Mouse (Mus musculus): Measurements from ENCODE around the gene Slc27a3. TPM values are rescaled to one million over a fixed set of nuclear protein-coding genes. Genes with fewer than 3 reads are reported as not detected.

The Slc27a3 gene
- 11.2 and 12.4 TPM in 2 replicates for polyA plus RNA-seq (2015; fragmentation: Nextera tagmentation; extraction: Ambion mirVana)

- no peaks in the 10 kb centered on the region for H3K9me3 ChIP-seq (replicated peaks)
- H3K4me1 ChIP-seq = peaks cover 39% of the 10 kb centered on the region
- peak within 1 kb of the TSS; percentile 87 for H3K9ac ChIP-seq
- H3K4me3 ChIP-seq = peak within 1 kb of the TSS; percentile 69
- ATAC-seq = peak; percentile 76
- WGBS = under 1% methylated on average over 51 of the region's 55 CpGs
- H3K27ac ChIP-seq = peak within 1 kb of the TSS; percentile 84
- peaks cover 54% of the 10 kb centered on the region for H3K36me3 ChIP-seq (ENCODE audit: poor library complexity, severe bottlenecking)
- no peaks in the 10 kb centered on the region for H3K27me3 ChIP-seq
- peak within 1 kb of the TSS; percentile 99 for H3K4me2 ChIP-seq
These were observed at the start of gene Slc27a3 for GRCm38 (mm10) chr3:90389511-90390490. Gene Slc27a3, minus strand, starts transcription at chr3:90389938.

GRCm38 (mm10) chr3:90437131-90437530 is 47.4 kb upstream of the Slc27a3 start:
- no peak overlapping the region for H3K27ac ChIP-seq
- no peak overlapping the region for H3K4me3 ChIP-seq
- no peaks in the 10 kb centered on the region for H3K36me3 ChIP-seq (ENCODE audit: poor library complexity, severe bottlenecking)
- H3K27me3 ChIP-seq = no peaks in the 10 kb centered on the region
- no peaks in the 10 kb centered on the region for H3K9me3 ChIP-seq (replicated peaks)
- no peak overlapping the region for H3K9ac ChIP-seq
- 86% methylated on average over 4 of the region's 4 CpGs for WGBS
- no peak overlapping the region for H3K4me2 ChIP-seq
- H3K4me1 ChIP-seq = peaks cover 10% of the 10 kb centered on the region
- ATAC-seq = no peak

GRCm38 (mm10) chr3:90434073-90434730 is 44.5 kb upstream of the Slc27a3 start:
- H3K4me3 ChIP-seq = peak overlapping the region; percentile 65
- no peaks in the 10 kb centered on the region for H3K27me3 ChIP-seq
- H3K9me3 ChIP-seq (replicated peaks) = no peaks in the 10 kb centered on the region
- WGBS = 52% methylated on average over 11 of the region's 11 CpGs
- H3K4me1 ChIP-seq = peaks cover 28% of the 10 kb centered on the region
- peak overlapping the region; percentile 51; the same call in 1 of the 2 replicates for H3K27ac ChIP-seq
- peak overlapping the region; percentile 98 for H3K4me2 ChIP-seq
- peak overlapping the region; percentile 93 for H3K9ac ChIP-seq
- ATAC-seq = no peak
- H3K36me3 ChIP-seq (ENCODE audit: poor library complexity, severe bottlenecking) = 0 out of 2 replicates have a peak, but pooled peaks cover 4% of the 10 kb centered on the region

- Histone ChIP-seq H3K4me1 (peaks cover 28% of the 10 kb centered on the region), H3K4me2 (peak within 1 kb of the TSS; percentile 98), H3K36me3 (ENCODE audit: poor library complexity, severe bottlenecking) (0 out of 2 replicates have a peak, but pooled peaks cover 4% of the 10 kb centered on the region), H3K4me3 (peak within 1 kb of the TSS; percentile 65), H3K9ac (peak within 1 kb of the TSS; percentile 93), H3K27me3 (no peaks in the 10 kb centered on the region), H3K9me3 (replicated peaks) (no peaks in the 10 kb centered on the region), H3K27ac (peak within 1 kb of the TSS; percentile 94)
- WGBS = 1% methylated on average over 52 of the region's 52 CpGs
- peak; percentile 100 for ATAC-seq
These were observed 43.8 kb upstream of the Slc27a3 start, which contains the start of gene Ints3 for GRCm38 (mm10) chr3:90433381-90434020. Gene Ints3, minus strand, starts transcription at chr3:90433622.

GRCm38 (mm10) chr3:90432811-90433219 is 43.1 kb upstream of the Slc27a3 start:
- Histone ChIP-seq H3K9ac (peak overlapping the region; percentile 93), H3K4me3 (peak overlapping the region; percentile 65), H3K27me3 (no peaks in the 10 kb centered on the region), H3K36me3 (ENCODE audit: poor library complexity, severe bottlenecking) (0 out of 2 replicates have a peak, but pooled peaks cover 4% of the 10 kb centered on the region), H3K27ac (peak overlapping the region; percentile 94), H3K4me1 (peaks cover 28% of the 10 kb centered on the region), H3K4me2 (peak overlapping the region; percentile 98), H3K9me3 (replicated peaks) (no peaks in the 10 kb centered on the region)
- ATAC-seq = no peak; the same call in 1 of the 2 replicates
- 2% methylated on average over 12 of the region's 12 CpGs for WGBS

GRCm38 (mm10) chr3:90432348-90432747 is 42.6 kb upstream of the Slc27a3 start:
- WGBS = 21% methylated on average over 2 of the region's 2 CpGs
- Histone ChIP-seq H3K9ac (peak overlapping the region; percentile 93), H3K4me3 (peak overlapping the region; percentile 65), H3K9me3 (replicated peaks) (no peaks in the 10 kb centered on the region), H3K27me3 (no peaks in the 10 kb centered on the region), H3K36me3 (ENCODE audit: poor library complexity, severe bottlenecking) (0 out of 2 replicates have a peak, but pooled peaks cover 4% of the 10 kb centered on the region), H3K4me1 (peaks cover 28% of the 10 kb centered on the region), H3K27ac (peak overlapping the region; percentile 94; the same call in 1 of the 2 replicates), H3K4me2 (peak overlapping the region; percentile 98)
- no peak for ATAC-seq

GRCm38 (mm10) chr3:90429576-90429975 is 39.8 kb upstream of the Slc27a3 start:
- H3K27me3 ChIP-seq = no peaks in the 10 kb centered on the region
- no peak overlapping the region for H3K9ac ChIP-seq
- no peak overlapping the region for H3K4me3 ChIP-seq
- H3K36me3 ChIP-seq (ENCODE audit: poor library complexity, severe bottlenecking) = 0 out of 2 replicates have a peak, but pooled peaks cover 8% of the 10 kb centered on the region
- WGBS = 90% methylated on average over 3 of the region's 3 CpGs
- H3K4me2 ChIP-seq = no peak overlapping the region
- H3K9me3 ChIP-seq (replicated peaks) = no peaks in the 10 kb centered on the region
- no peak overlapping the region for H3K27ac ChIP-seq
- H3K4me1 ChIP-seq = peaks cover 28% of the 10 kb centered on the region
- ATAC-seq = no peak

GRCm38 (mm10) chr3:90428186-90428585 is 38.4 kb upstream of the Slc27a3 start:
- Histone ChIP-seq H3K4me3 (no peak overlapping the region), H3K27me3 (no peaks in the 10 kb centered on the region), H3K9me3 (replicated peaks) (no peaks in the 10 kb centered on the region), H3K36me3 (ENCODE audit: poor library complexity, severe bottlenecking) (peaks cover 15% of the 10 kb centered on the region), H3K27ac (no peak overlapping the region), H3K9ac (no peak overlapping the region), H3K4me1 (peaks cover 22% of the 10 kb centered on the region), H3K4me2 (no peak overlapping the region)
- 94% methylated on average over 6 of the region's 6 CpGs for WGBS
- ATAC-seq = no peak

GRCm38 (mm10) chr3:90427574-90427973 is 37.8 kb upstream of the Slc27a3 start:
- H3K27me3 ChIP-seq = no peaks in the 10 kb centered on the region
- H3K4me2 ChIP-seq = no peak overlapping the region
- WGBS = 76% methylated on average over 1 of the region's 1 CpGs
- H3K4me3 ChIP-seq = no peak overlapping the region
- peaks cover 21% of the 10 kb centered on the region for H3K36me3 ChIP-seq (ENCODE audit: poor library complexity, severe bottlenecking)
- H3K4me1 ChIP-seq = peaks cover 22% of the 10 kb centered on the region
- H3K9me3 ChIP-seq (replicated peaks) = no peaks in the 10 kb centered on the region
- no peak overlapping the region for H3K9ac ChIP-seq
- H3K27ac ChIP-seq = no peak overlapping the region
- ATAC-seq = no peak

- Histone ChIP-seq H3K27me3 (no peaks in the 10 kb centered on the region), H3K36me3 (ENCODE audit: poor library complexity, severe bottlenecking) (peaks cover 33% of the 10 kb centered on the region), H3K9me3 (replicated peaks) (no peaks in the 10 kb centered on the region), H3K4me1 (peaks cover 2% of the 10 kb centered on the region; the same call in 1 of the 2 replicates), H3K9ac (no peak overlapping the region), H3K4me3 (no peak overlapping the region), H3K27ac (no peak overlapping the region), H3K4me2 (no peak overlapping the region)
- WGBS = 92% methylated on average over 2 of the region's 2 CpGs
- no peak for ATAC-seq
These were observed 35.8 kb upstream of the Slc27a3 start for GRCm38 (mm10) chr3:90425499-90425898.

- Histone ChIP-seq H3K9ac (no peak overlapping the region), H3K36me3 (ENCODE audit: poor library complexity, severe bottlenecking) (peaks cover 49% of the 10 kb centered on the region), H3K4me2 (no peak overlapping the region), H3K4me1 (no peaks in the 10 kb centered on the region), H3K9me3 (replicated peaks) (no peaks in the 10 kb centered on the region), H3K27me3 (no peaks in the 10 kb centered on the region), H3K4me3 (no peak overlapping the region), H3K27ac (no peak overlapping the region)
- no peak for ATAC-seq
These were observed 33.8 kb upstream of the Slc27a3 start for GRCm38 (mm10) chr3:90423549-90423948.

All from forebrain, embryonic 13.5 days (tissue).